Mouse (Mus musculus) kidney, embryonic 15.5 days (tissue): ENCODE measurements around the gene Zc3h12a. TPM values are rescaled to one million over a fixed set of nuclear protein-coding genes. Genes with fewer than 3 reads are reported as not detected.

ENCODE experiments used
- ATAC-seq: fragments of 200-750 bp; cut with Nextera tagmentation; replicated peaks from 2 replicates; pipeline ENCODE4 v1.8.0; 2017; ENCODE audit warnings: moderate TSS enrichment; ENCODE audit not compliant: low FRiP score
- H3K27ac ChIP-seq: fragments of 300-500 bp; sonication (generic); 2 replicates; pipeline ENCODE4 v1.5.1; 2015; ENCODE audit warnings: mild to moderate bottlenecking, inconsistent platforms
- H3K27me3 ChIP-seq: fragments of 300-500 bp; sonication (generic); 2 replicates; pipeline ENCODE4 v1.6.1; 2015; ENCODE audit warnings: inconsistent platforms
- H3K36me3 ChIP-seq: fragments of 300-500 bp; sonication (generic); 2 replicates; pipeline ENCODE4 v1.6.1; 2015; ENCODE audit warnings: inconsistent platforms
- H3K4me1 ChIP-seq: fragments of 300-500 bp; sonication (generic); 2 replicates; pipeline ENCODE4 v1.6.1; 2015; ENCODE audit warnings: inconsistent platforms
- H3K4me2 ChIP-seq: fragments of 300-500 bp; sonication (generic); 2 replicates; pipeline ENCODE4 v1.6.1; 2015; ENCODE audit warnings: moderate library complexity, mild to moderate bottlenecking, inconsistent platforms
- H3K4me3 ChIP-seq: fragments of 300-500 bp; sonication (generic); replicated peaks from 2 replicates; pipeline ENCODE4 v1.5.1; 2015; ENCODE audit warnings: mild to moderate bottlenecking, inconsistent platforms
- H3K9ac ChIP-seq: fragments of 300-500 bp; sonication (generic); 2 replicates; pipeline ENCODE4 v1.6.1; 2015; ENCODE audit warnings: mild to moderate bottlenecking, inconsistent platforms
- H3K9me3 ChIP-seq: fragments of 300-500 bp; sonication (generic); replicated peaks from 2 replicates; pipeline ENCODE4 v1.6.1; 2016; ENCODE audit warnings: inconsistent platforms
- WGBS: fragments of 180-500 bp; shearing (Covaris S2); methylation state at CpG from one replicate; pipeline ENCODE4 v1.1.7; 2015; ENCODE audit warnings: mixed read lengths; 5-methylcytosine and 5-hydroxymethylcytosine counted together
- polyA plus RNA-seq: library from polyadenylated mRNA; unstranded; fragments of >200 nt; fragmentation: Nextera tagmentation; extraction: Ambion mirVana; gene quantifications from 2 replicates; pipeline ENCODE4 v1.2.1, GENCODE M21; 2015

Gene Zc3h12a
- polyA plus RNA-seq, 1 experiment from 2014 or later, result 0.44 TPM

DNA sequence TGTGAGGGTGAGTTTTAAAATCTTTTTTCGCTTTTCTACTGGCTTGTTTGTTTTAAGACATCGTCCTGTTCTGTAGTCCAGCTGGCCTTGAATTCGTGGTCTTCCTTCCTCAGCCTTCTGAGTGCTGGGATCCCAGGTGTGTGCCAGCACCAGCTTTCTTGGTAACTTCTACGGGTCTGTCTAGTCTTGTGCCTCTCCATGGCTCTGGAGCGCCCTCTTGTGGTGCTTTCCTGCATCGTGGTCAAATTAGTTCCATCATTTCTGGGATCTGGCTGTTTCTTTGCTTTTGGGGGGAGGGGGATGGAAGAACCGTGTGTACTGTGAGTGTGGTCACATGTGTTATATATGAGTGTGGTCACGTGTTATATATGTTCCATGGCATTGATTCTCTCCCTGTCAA, 28.2 kb downstream of the Zc3h12a start:
- no peak overlapping the region for H3K9ac ChIP-seq
- no peak overlapping the region for H3K4me2 ChIP-seq
- H3K4me3 ChIP-seq, result no peak overlapping the region
- WGBS, result 8% methylated on average over 8 of the region's 8 CpGs
- no peaks in the 10 kb centered on the region for H3K4me1 ChIP-seq
- ATAC-seq, result peak; percentile 49; the same call in 1 of the 2 replicates
- no peaks in the 10 kb centered on the region for H3K9me3 ChIP-seq
- H3K36me3 ChIP-seq, result peaks cover 24% of the 10 kb centered on the region
- H3K27me3 ChIP-seq, result no peaks in the 10 kb centered on the region
- no peak overlapping the region for H3K27ac ChIP-seq

GRCm38 (mm10) chr4:125097412-125097811, 30.2 kb downstream of the Zc3h12a start:
- no peak for ATAC-seq

GRCm38 (mm10) chr4:125096066-125096465, 31.6 kb downstream of the Zc3h12a start:
- Histone ChIP-seq H3K4me2 (no peak overlapping the region), H3K27me3 (no peaks in the 10 kb centered on the region), H3K4me1 (no peaks in the 10 kb centered on the region), H3K9ac (no peak overlapping the region), H3K4me3 (no peak overlapping the region), H3K9me3 (no peaks in the 10 kb centered on the region), H3K36me3 (peaks cover 30% of the 10 kb centered on the region), H3K27ac (no peak overlapping the region)
- ATAC-seq, result no peak
- WGBS, result 91% methylated on average over 5 of the region's 5 CpGs

More at GRCm38 (mm10) chr4:125097412-125097811, 30.2 kb downstream of the Zc3h12a start:
- Histone ChIP-seq H3K36me3 (peaks cover 23% of the 10 kb centered on the region), H3K9ac (no peak overlapping the region), H3K4me1 (no peaks in the 10 kb centered on the region), H3K9me3 (no peaks in the 10 kb centered on the region), H3K27ac (no peak overlapping the region), H3K27me3 (no peaks in the 10 kb centered on the region), H3K4me2 (no peak overlapping the region), H3K4me3 (no peak overlapping the region)
- WGBS, result 40% methylated on average over 4 of the region's 4 CpGs

- Histone ChIP-seq H3K27me3 (no peaks in the 10 kb centered on the region), H3K4me2 (no peak overlapping the region), H3K27ac (no peak overlapping the region), H3K9me3 (no peaks in the 10 kb centered on the region), H3K4me3 (no peak overlapping the region), H3K9ac (no peak overlapping the region), H3K36me3 (peaks cover 61% of the 10 kb centered on the region), H3K4me1 (no peaks in the 10 kb centered on the region)
- no peak for ATAC-seq
- WGBS, result 88% methylated on average over 5 of the region's 5 CpGs
These were observed 34.6 kb downstream of the Zc3h12a start for GRCm38 (mm10) chr4:125093031-125093430.

DNA sequence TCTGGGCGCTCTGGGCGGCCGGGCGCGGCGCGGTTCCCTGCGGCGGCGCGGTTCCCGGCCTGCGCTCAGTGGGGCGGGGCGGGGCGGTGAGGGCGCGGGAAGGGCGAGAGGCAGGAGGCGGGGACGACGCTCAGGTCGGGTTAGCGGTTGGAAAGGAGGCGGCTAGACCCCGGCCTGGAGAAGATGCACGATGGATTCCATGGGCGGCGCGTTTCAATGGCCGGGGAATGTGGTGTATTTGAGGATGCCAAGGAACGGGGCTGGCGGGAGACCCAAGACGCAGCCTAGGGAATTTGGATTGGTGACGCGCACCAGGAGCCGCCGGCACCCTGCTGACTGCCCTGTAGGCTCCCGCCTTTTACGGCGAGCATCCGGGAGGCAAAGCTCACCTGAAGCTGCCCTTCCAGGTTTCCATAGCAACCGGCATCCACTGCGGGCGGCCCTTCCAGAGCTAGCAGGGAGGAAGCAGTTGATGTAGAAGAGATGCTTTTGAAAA, 42.2 kb downstream of the Zc3h12a start:
- Histone ChIP-seq H3K4me1 (peaks cover 22% of the 10 kb centered on the region), H3K4me2 (peak overlapping the region; percentile 83), H3K27ac (peak overlapping the region; percentile 99), H3K36me3 (peaks cover 41% of the 10 kb centered on the region), H3K4me3 (peak overlapping the region; percentile 92), H3K9me3 (no peaks in the 10 kb centered on the region), H3K27me3 (no peaks in the 10 kb centered on the region), H3K9ac (peak overlapping the region; percentile 92)
- peak; percentile 96 for ATAC-seq
- under 1% methylated on average over 45 of the region's 45 CpGs for WGBS

DNA sequence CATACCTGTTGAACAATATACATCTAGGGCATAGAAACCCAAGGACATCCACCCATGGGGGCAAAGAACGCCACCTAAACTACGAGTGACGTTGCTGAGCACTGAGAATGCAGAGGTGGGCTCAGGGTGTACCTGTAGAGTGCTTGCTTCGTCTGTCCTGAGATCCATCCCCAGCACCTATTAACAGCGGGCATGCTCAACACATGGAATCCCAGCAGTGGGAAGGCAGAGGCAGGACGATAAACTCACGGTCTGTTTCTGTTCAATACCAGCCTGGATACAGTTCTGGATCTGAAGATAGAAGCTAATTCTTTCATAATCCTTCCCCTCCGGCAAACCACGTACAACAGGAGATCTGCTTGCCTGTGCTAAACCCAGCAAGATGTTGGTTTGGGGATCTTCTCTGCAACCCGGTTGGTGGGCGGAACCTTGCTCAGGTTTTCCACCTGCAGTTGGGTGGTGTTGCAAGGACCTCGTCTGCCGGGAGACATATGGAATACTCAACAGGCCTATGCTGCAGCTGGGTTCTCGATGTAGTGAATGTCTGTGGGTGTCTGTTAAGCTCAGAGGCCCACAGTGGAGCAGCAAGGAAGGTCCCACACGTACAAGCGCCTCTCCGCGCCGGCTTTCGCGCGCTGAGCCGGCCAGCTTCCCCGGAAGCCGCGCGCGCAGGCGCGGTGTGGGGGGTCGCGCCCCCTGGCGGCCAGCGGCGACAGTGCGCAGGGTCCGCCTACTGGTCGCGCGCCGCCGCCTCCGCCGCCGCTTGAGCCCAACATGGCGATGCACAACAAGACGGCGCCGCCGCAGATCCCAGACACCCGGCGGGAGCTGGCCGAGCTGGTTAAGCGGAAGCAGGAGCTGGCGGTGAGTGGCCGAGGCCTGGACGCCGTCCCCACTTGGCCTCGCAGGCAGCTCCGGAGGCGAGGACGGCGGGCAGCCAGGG, 43.0 kb downstream of the Zc3h12a start, which contains the start of gene Meaf6:
Gene Meaf6, plus strand, starts transcription at position 732 of the 943 bp plus-strand sequence.
- Histone ChIP-seq H3K9me3 (no peaks in the 10 kb centered on the region), H3K4me3 (peak within 1 kb of the TSS; percentile 92), H3K9ac (peak within 1 kb of the TSS; percentile 92), H3K27ac (peak within 1 kb of the TSS; percentile 99), H3K4me2 (peak within 1 kb of the TSS; percentile 83), H3K27me3 (no peaks in the 10 kb centered on the region), H3K36me3 (peaks cover 33% of the 10 kb centered on the region), H3K4me1 (peaks cover 22% of the 10 kb centered on the region)
- ATAC-seq, result peak; percentile 92
- 2% methylated on average over 60 of the region's 63 CpGs for WGBS

DNA sequence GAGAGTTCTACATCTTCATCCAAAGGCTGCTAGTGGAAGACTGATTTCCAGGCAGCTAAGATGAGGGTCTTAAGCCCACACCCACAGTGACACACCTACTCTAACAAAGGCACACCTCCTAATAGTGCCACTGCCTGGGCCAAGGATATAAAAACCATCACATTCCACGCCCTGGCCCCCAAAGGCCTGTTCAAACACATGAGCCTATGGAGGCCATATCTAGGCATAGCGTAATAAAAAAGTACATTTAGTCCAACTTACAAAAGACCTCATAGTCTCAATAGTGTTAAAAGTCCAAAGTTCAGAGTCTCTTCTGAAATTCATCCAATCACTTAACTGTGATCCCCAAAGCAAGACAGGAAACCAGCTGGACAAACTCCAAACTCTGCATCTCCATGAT, 48.9 kb downstream of the Zc3h12a start:
- H3K27me3 ChIP-seq, result no peaks in the 10 kb centered on the region
- H3K9ac ChIP-seq, result no peak overlapping the region
- no peak overlapping the region for H3K27ac ChIP-seq
- no peak overlapping the region for H3K4me2 ChIP-seq
- no peaks in the 10 kb centered on the region for H3K9me3 ChIP-seq
- peaks cover 3% of the 10 kb centered on the region; the same call in 1 of the 2 replicates for H3K4me1 ChIP-seq
- ATAC-seq, result no peak
- H3K4me3 ChIP-seq, result no peak overlapping the region
- 90% methylated on average over 2 of the region's 2 CpGs for WGBS
- H3K36me3 ChIP-seq, result peaks cover 35% of the 10 kb centered on the region

- Histone ChIP-seq H3K27ac (no peak overlapping the region), H3K9ac (no peak overlapping the region), H3K4me3 (no peak overlapping the region), H3K9me3 (no peaks in the 10 kb centered on the region), H3K27me3 (no peaks in the 10 kb centered on the region), H3K4me2 (no peak overlapping the region), H3K4me1 (no peaks in the 10 kb centered on the region), H3K36me3 (peaks cover 45% of the 10 kb centered on the region)
- 85% methylated on average over 2 of the region's 2 CpGs for WGBS
- no peak for ATAC-seq
These were observed 49.9 kb downstream of the Zc3h12a start for GRCm38 (mm10) chr4:125077700-125078099.

Other genes with a start within 250 kb of the Zc3h12a start
- gene Epha10, start 246.9 kb downstream of the Zc3h12a start, polyA plus RNA-seq, result 0.10 and 0.21 TPM in 2 replicates
- gene 9930104L06Rik, start 190.8 kb downstream of the Zc3h12a start, polyA plus RNA-seq, result 12.6 and 12.7 TPM in 2 replicates
- gene Cdca8, start 188.5 kb downstream of the Zc3h12a start, polyA plus RNA-seq, result 149 and 151 TPM in 2 replicates
- gene Rspo1, start 141.4 kb downstream of the Zc3h12a start, polyA plus RNA-seq, result 30.9 and 32.4 TPM in 2 replicates
- 83.7 and 91.0 TPM in 2 replicates for gene Gnl2, start 111.3 kb downstream of the Zc3h12a start, polyA plus RNA-seq
- not detected in 2 replicates for gene Dnali1, start 62.1 kb downstream of the Zc3h12a start, polyA plus RNA-seq
- 29.0 and 31.0 TPM in 2 replicates for gene Snip1, start 61.2 kb downstream of the Zc3h12a start, polyA plus RNA-seq
- 64.1 and 67.8 TPM in 2 replicates for gene Meaf6, start 42.7 kb downstream of the Zc3h12a start, polyA plus RNA-seq